Mouse (Mus musculus): ENCODE measurements around the gene Sf1.

DNA sequence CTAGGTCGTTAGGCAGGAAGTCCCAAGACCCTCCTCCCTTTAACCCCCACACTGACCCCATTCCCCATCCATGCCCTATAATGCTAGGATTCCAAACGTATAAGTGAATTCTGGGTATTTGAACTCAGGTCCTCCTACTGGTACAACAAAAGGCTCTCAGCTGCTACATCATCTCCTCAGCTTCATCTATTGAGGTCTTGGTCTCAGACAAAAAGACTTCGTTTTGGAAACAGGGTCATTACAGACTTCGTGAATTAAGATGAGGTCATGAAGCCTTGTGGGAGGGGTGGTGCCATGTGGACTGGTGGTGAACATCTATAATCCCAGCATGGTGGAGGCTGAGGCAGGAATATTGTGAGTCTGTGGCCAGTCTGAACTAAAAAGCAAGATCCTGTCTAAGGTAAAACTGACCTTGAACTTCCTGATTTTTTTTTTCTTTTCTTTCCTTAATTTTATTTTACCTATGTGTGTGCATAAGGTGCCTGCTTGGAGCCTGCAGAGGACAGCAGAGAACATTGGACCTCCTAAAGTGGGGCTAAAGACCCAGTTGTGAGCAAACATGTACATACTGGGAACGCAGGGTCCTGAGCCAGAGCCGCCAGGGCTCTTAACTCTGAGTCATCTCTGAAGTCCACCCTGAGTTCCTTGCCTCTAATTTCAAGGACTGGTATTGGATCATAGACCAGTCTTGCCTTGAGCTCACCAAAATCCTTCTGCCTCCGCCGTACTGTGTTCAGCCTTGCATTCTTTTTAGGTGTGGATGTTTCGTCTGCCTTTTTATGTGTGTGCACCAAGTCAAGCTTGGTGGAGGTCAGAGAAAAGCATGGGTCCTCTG lies 29.5 kb upstream of the Sf1 start:
- TF ChIP-seq CTCF (IDR thresholded peaks at IDR 0.05; ENCODE audit: insufficient read depth, low read depth, low read length) (no peak), POLR2A (IDR thresholded peaks at IDR 0.05; ENCODE audit: insufficient read depth, low read depth, low read length) (0 out of 2 replicates have a peak, but pooled peaks have one; percentile 3)
